Comparison of ENCODE assay signal across 8 mouse cellular contexts in the genomic region with DNA sequence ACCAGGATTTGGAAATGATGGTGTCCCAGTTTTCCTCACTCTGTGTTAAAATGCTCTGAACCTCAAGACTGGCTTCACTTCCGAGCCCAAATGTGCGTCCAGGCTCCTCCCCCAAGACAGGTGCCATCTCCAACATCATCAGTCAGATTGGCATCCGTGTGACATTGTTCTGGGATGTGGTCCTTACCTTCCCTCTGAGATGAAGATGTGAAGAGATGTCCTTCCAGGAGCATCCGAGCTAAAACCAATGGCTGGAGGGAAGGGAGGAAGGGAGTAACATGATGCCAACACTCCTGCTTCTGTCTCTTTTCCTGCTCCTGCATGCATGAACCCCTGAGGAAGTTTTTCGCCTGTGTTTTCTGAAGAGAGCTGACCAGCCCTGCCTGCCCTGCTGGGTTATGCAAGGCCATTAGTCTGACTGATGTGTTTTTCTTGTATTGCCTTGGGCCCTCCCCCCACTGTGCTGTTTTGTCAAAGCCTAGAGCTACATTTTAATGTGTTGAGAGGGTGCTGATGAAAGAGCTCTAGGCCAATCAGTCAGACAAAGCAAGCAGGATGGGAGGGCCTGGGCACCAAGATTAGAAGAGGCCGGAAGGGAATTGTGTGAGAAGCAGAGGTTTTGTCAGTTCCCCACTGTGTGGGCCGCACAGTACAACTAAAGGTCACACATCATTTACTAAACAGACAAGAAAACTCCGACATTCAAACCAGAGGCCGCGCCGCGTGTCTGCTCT.
DNase-seq lines count a peak whose midpoint lies in the region; ATAC-seq and TF ChIP-seq lines count a peak whose summit lies in the region.

No protein-coding gene starts in this region.

- no peak overlapping the region for H3K9ac ChIP-seq in hindbrain, embryonic 14.5 days
- no peak overlapping the region for H3K9ac ChIP-seq in lung, embryonic 16.5 days (ENCODE audit: low read length)
- H3K9ac ChIP-seq in stomach, embryonic 15.5 days = no peak overlapping the region

- WGBS in hindbrain, embryonic 14.5 days = 13% methylated on average over 12 of the region's 12 CpGs
- 27% methylated on average over 12 of the region's 12 CpGs for WGBS in lung, embryonic 16.5 days
- 37% methylated on average over 12 of the region's 12 CpGs for WGBS in stomach, embryonic 15.5 days

- DNase-seq in R1 (ENCODE audit: low read depth, low spot score) = peak; percentile 84
- DNase-seq in embryo, embryonic 10 days (ENCODE audit: low spot score) = peak; percentile 87
- peak; percentile 43 for DNase-seq in hindbrain, embryonic 14.5 days (ENCODE audit: low spot score)
- no peak for DNase-seq in gastrocnemius, adult 2 months
- DNase-seq in c-Kit-positive CD71-positive TER-119-positive erythroid progenitor cells, embryonic 14.5 days (ENCODE audit: low spot score) = no peak
- DNase-seq in cerebellum, adult 8-10 months = no peak

- intact Hi-C loops in gastrocnemius, adult 2 months (cut with DNase I) = no loop called here

- H3K4me2 ChIP-seq in hindbrain, embryonic 14.5 days (replicated peaks) = no peak overlapping the region
- H3K4me2 ChIP-seq in lung, embryonic 16.5 days (ENCODE audit: low read depth, low read length) = no peak overlapping the region
- no peak overlapping the region for H3K4me2 ChIP-seq in stomach, embryonic 15.5 days

- peak overlapping the region; percentile 58 for H3K27ac ChIP-seq in hindbrain, embryonic 14.5 days
- H3K27ac ChIP-seq in lung, embryonic 16.5 days (ENCODE audit: low read length) = no peak overlapping the region
- H3K27ac ChIP-seq in stomach, embryonic 15.5 days = no peak overlapping the region
- no peak overlapping the region for H3K27ac ChIP-seq in gastrocnemius, adult 2 months

- no peak for TF ChIP-seq CTCF in gastrocnemius, adult 2 months (IDR thresholded peaks at IDR 0.05)

- no peaks in the 10 kb centered on the region for H3K9me3 ChIP-seq in hindbrain, embryonic 14.5 days (ENCODE audit: control insufficient read depth, low read length)
- no peaks in the 10 kb centered on the region for H3K9me3 ChIP-seq in lung, embryonic 16.5 days (ENCODE audit: control insufficient read depth, low read length)
- no peaks in the 10 kb centered on the region for H3K9me3 ChIP-seq in stomach, embryonic 15.5 days

- no peaks in the 10 kb centered on the region for H3K36me3 ChIP-seq in hindbrain, embryonic 14.5 days (replicated peaks; ENCODE audit: control insufficient read depth, insufficient read depth)
- H3K36me3 ChIP-seq in lung, embryonic 16.5 days (ENCODE audit: control insufficient read depth, insufficient read depth, low read length) = no peaks in the 10 kb centered on the region
- H3K36me3 ChIP-seq in stomach, embryonic 15.5 days = no peaks in the 10 kb centered on the region

- peak; percentile 80 for ATAC-seq in hindbrain, embryonic 14.5 days (ENCODE audit: low FRiP score)
- peak; percentile 75 for ATAC-seq in lung, embryonic 16.5 days (ENCODE audit: low read depth)
- peak; percentile 39; the same call in 1 of the 2 replicates for ATAC-seq in stomach, embryonic 15.5 days (ENCODE audit: insufficient read depth, low FRiP score, low read depth)

- H3K4me1 ChIP-seq in hindbrain, embryonic 14.5 days (replicated peaks; ENCODE audit: control insufficient read depth, insufficient read depth, low read length) = peaks cover 5% of the 10 kb centered on the region
- peaks cover 8% of the 10 kb centered on the region for H3K4me1 ChIP-seq in lung, embryonic 16.5 days (replicated peaks; ENCODE audit: control insufficient read depth, insufficient read depth, low read length)
- H3K4me1 ChIP-seq in stomach, embryonic 15.5 days = no peaks in the 10 kb centered on the region

- H3K4me3 ChIP-seq in hindbrain, embryonic 14.5 days (replicated peaks; ENCODE audit: low read length) = no peak overlapping the region
- no peak overlapping the region for H3K4me3 ChIP-seq in lung, embryonic 16.5 days (ENCODE audit: low read length)
- no peak overlapping the region for H3K4me3 ChIP-seq in stomach, embryonic 15.5 days (replicated peaks)
- no peak overlapping the region for H3K4me3 ChIP-seq in gastrocnemius, adult 2 months

- no peaks in the 10 kb centered on the region for H3K27me3 ChIP-seq in hindbrain, embryonic 14.5 days (ENCODE audit: control insufficient read depth, insufficient read depth, low read length)
- H3K27me3 ChIP-seq in lung, embryonic 16.5 days (ENCODE audit: control insufficient read depth, insufficient read depth, low read depth, low read length) = no peaks in the 10 kb centered on the region
- no peaks in the 10 kb centered on the region for H3K27me3 ChIP-seq in stomach, embryonic 15.5 days (replicated peaks)

Comparison
In these comparisons a context has a peak if more than half of its experiments do, and no peak if none do; other contexts are left out.
1. DNase-seq: peak in R1 (single experiment), embryo, embryonic 10 days (single experiment) and hindbrain, embryonic 14.5 days (single experiment); none in gastrocnemius, adult 2 months (single experiment), c-Kit-positive CD71-positive TER-119-positive erythroid progenitor cells, embryonic 14.5 days (single experiment) and cerebellum, adult 8-10 months (single experiment).
2. Peak in every context shown above with its lines, with median percentiles within 50 percentile points of each other: ATAC-seq.